Mouse (Mus musculus) spleen, postnatal 4 days (tissue): ENCODE results near the gene Tns4.

ENCODE experiments used
- DNase-seq, 2 experiments: peaks; one replicate each; pipeline ENCODE4 v3.0.0; 2022; ENCODE audit warnings: low spot score in 2 of 2

The Tns4 gene

GRCm38 (mm10) chr11:99118420-99118819, 29.3 kb upstream of the Tns4 start:
- DNase-seq: no peak

- DNase-seq: no peak
Observed at GRCm38 (mm10) chr11:99117907-99118306, 28.8 kb upstream of the Tns4 start.

GRCm38 (mm10) chr11:99115940-99116339, 26.8 kb upstream of the Tns4 start:
- no peak for DNase-seq

- DNase-seq: no peak
Observed at GRCm38 (mm10) chr11:99113111-99113510, 24.0 kb upstream of the Tns4 start.

- no peak for DNase-seq
Observed at GRCm38 (mm10) chr11:99112700-99113099, 23.6 kb upstream of the Tns4 start.

- no peak for DNase-seq
Observed at GRCm38 (mm10) chr11:99111631-99112030, 22.5 kb upstream of the Tns4 start.

- no peak for DNase-seq
Observed at GRCm38 (mm10) chr11:99111155-99111554, 22.0 kb upstream of the Tns4 start.

GRCm38 (mm10) chr11:99110370-99111110, 21.4 kb upstream of the Tns4 start:
- DNase-seq: no peak

- no peak for DNase-seq
Observed at GRCm38 (mm10) chr11:99108296-99108695, 19.2 kb upstream of the Tns4 start.

GRCm38 (mm10) chr11:99105981-99106726, 17.0 kb upstream of the Tns4 start:
- DNase-seq: no peak

- DNase-seq: no peak
Observed at GRCm38 (mm10) chr11:99104609-99105410, 15.7 kb upstream of the Tns4 start.

GRCm38 (mm10) chr11:99102575-99103270, 13.6 kb upstream of the Tns4 start:
- DNase-seq: no peak

- no peak for DNase-seq
Observed at GRCm38 (mm10) chr11:99101693-99102092, 12.6 kb upstream of the Tns4 start.

GRCm38 (mm10) chr11:99100215-99100614, 11.1 kb upstream of the Tns4 start:
- no peak for DNase-seq

GRCm38 (mm10) chr11:99099516-99099915, 10.4 kb upstream of the Tns4 start:
- DNase-seq: no peak

GRCm38 (mm10) chr11:99098924-99099323, 9.8 kb upstream of the Tns4 start:
- no peak for DNase-seq

- no peak for DNase-seq
Observed at GRCm38 (mm10) chr11:99096996-99097774, 8.1 kb upstream of the Tns4 start.

- DNase-seq: no peak
Observed at GRCm38 (mm10) chr11:99096417-99096816, 7.3 kb upstream of the Tns4 start.

- DNase-seq: no peak
Observed at GRCm38 (mm10) chr11:99095759-99096158, 6.7 kb upstream of the Tns4 start.

GRCm38 (mm10) chr11:99094911-99095676, 6.0 kb upstream of the Tns4 start:
- DNase-seq: no peak
